In genomic region chr12:86274246-86274645, GRCm38 (mm10) we compare ENCODE assay signal across 25 mouse cellular contexts. TPM values are rescaled to one million over a fixed set of nuclear protein-coding genes. Genes with fewer than 3 reads are reported as not detected.
A peak's percentile ranks its signal among the peaks of the same experiment; 100 is the strongest.
DNase-seq lines count a peak whose midpoint lies in the region; ATAC-seq and TF ChIP-seq lines count a peak whose summit lies in the region.
"Had no signal": no experiment of that assay in that cellular context is flagged by ENCODE, and none has a peak within 500 bp of the region (broad histone marks: within the 10 kb centered on the region; RNA-seq: fewer than 3 reads in every experiment).

No protein-coding gene starts in this region.

- H3K9ac ChIP-seq in midbrain, embryonic 13.5 days (replicated peaks) = no peak overlapping the region
- no peak overlapping the region for H3K9ac ChIP-seq in midbrain, embryonic 14.5 days (replicated peaks; ENCODE audit: low read length)
- no peak overlapping the region for H3K9ac ChIP-seq in intestine, embryonic 15.5 days
- H3K9ac ChIP-seq: embryonic facial prominence, embryonic 12.5 days; embryonic facial prominence, embryonic 15.5 days; forebrain, postnatal 0 days; heart, embryonic 13.5 days; hindbrain, embryonic 14.5 days had no signal

- TF ChIP-seq CTCF in olfactory bulb, adult 2 months (IDR thresholded peaks at IDR 0.05; ENCODE audit: insufficient read depth, low read depth, low read length) = no peak

- TF ChIP-seq POLR2A in olfactory bulb, adult 2 months (IDR thresholded peaks at IDR 0.05; ENCODE audit: insufficient read depth, low read depth, low read length) = no peak

- H3K4me2 ChIP-seq in midbrain, embryonic 13.5 days (replicated peaks) = no peak overlapping the region
- H3K4me2 ChIP-seq in midbrain, embryonic 14.5 days (ENCODE audit: low read length) = no peak overlapping the region
- no peak overlapping the region for H3K4me2 ChIP-seq in intestine, embryonic 15.5 days (replicated peaks)
- H3K4me2 ChIP-seq: embryonic facial prominence, embryonic 12.5 days; embryonic facial prominence, embryonic 15.5 days; heart, embryonic 13.5 days; hindbrain, embryonic 14.5 days had no signal

- DNase-seq in midbrain, embryonic 14.5 days = no peak
- no peak for DNase-seq in layer of hippocampus, postnatal 25 days (ENCODE audit: extremely low spot score in 1 of 2, low spot score in 1 of 2)
- no peak for DNase-seq in ovary, postnatal 10 days (ENCODE audit: low spot score)
- DNase-seq: adrenal gland, adult 2 months; adrenal gland, postnatal 25 days; cerebellum, adult 11 months; cerebellum, adult 2 months; cerebellum, adult 9-11 months; cerebellum, postnatal 25 days; forebrain, postnatal 0 days; gastrocnemius, adult 2 months; gastrocnemius, postnatal 14 days; heart, adult 18-20 months; heart, postnatal 14 days; heart, postnatal 4 days had no signal

- WGBS in midbrain, embryonic 13.5 days = 64% methylated on average over 2 of the region's 2 CpGs
- 63% methylated on average over 2 of the region's 2 CpGs for WGBS in midbrain, embryonic 14.5 days
- whole genome bisulfite sequencing in intestine, embryonic 15.5 days = 39% methylated on average over 2 of the region's 2 CpGs
- 33% methylated on average over 2 of the region's 2 CpGs for WGBS in olfactory bulb, adult 2 months

- H3K27ac ChIP-seq in midbrain, embryonic 13.5 days = 0 out of 2 replicates have a peak overlapping the region, but pooled peaks have one; percentile 36
- H3K27ac ChIP-seq in midbrain, embryonic 14.5 days (replicated peaks; ENCODE audit: low read depth, low read length) = no peak overlapping the region
- H3K27ac ChIP-seq in intestine, embryonic 15.5 days = no peak overlapping the region
- peak overlapping the region; percentile 33; the same call in 1 of the 2 replicates for H3K27ac ChIP-seq in olfactory bulb, adult 2 months (ENCODE audit: insufficient read depth, low read depth, low read length)
- H3K27ac ChIP-seq: embryonic facial prominence, embryonic 12.5 days; embryonic facial prominence, embryonic 15.5 days; gastrocnemius, adult 2 months; heart, embryonic 13.5 days; hindbrain, embryonic 14.5 days; hindbrain, postnatal 0 days had no signal

- no peaks in the 10 kb centered on the region; the same call in 1 of the 2 replicates for H3K27me3 ChIP-seq in midbrain, embryonic 13.5 days
- H3K27me3 ChIP-seq in midbrain, embryonic 14.5 days (ENCODE audit: control insufficient read depth, insufficient read depth, low read length) = no peaks in the 10 kb centered on the region
- no peaks in the 10 kb centered on the region for H3K27me3 ChIP-seq in intestine, embryonic 15.5 days (replicated peaks)
- H3K27me3 ChIP-seq: embryonic facial prominence, embryonic 12.5 days; embryonic facial prominence, embryonic 15.5 days; heart, embryonic 13.5 days had no signal

- H3K4me3 ChIP-seq in midbrain, embryonic 13.5 days (replicated peaks) = no peak overlapping the region
- no peak overlapping the region for H3K4me3 ChIP-seq in midbrain, embryonic 14.5 days (replicated peaks; ENCODE audit: low read depth, low read length)
- no peak overlapping the region for H3K4me3 ChIP-seq in intestine, embryonic 15.5 days (replicated peaks)
- H3K4me3 ChIP-seq in olfactory bulb, adult 2 months (ENCODE audit: insufficient read depth, low read depth, low read length) = no peak overlapping the region
- H3K4me3 ChIP-seq: embryonic facial prominence, embryonic 12.5 days; embryonic facial prominence, embryonic 15.5 days; gastrocnemius, adult 2 months; heart, embryonic 13.5 days had no signal

- no peaks in the 10 kb centered on the region for H3K9me3 ChIP-seq in midbrain, embryonic 13.5 days
- H3K9me3 ChIP-seq in midbrain, embryonic 14.5 days (ENCODE audit: control insufficient read depth, low read length) = no peaks in the 10 kb centered on the region
- H3K9me3 ChIP-seq in intestine, embryonic 15.5 days = no peaks in the 10 kb centered on the region
- H3K9me3 ChIP-seq: embryonic facial prominence, embryonic 12.5 days; embryonic facial prominence, embryonic 15.5 days; heart, embryonic 13.5 days had no signal

- no peak for ATAC-seq in midbrain, embryonic 13.5 days
- no peak for ATAC-seq in midbrain, embryonic 14.5 days (ENCODE audit: low FRiP score, low TSS enrichment)
- ATAC-seq in intestine, embryonic 15.5 days = peak; percentile 55
- ATAC-seq: CD4-positive, CD25-positive, alpha-beta regulatory T cell, adult 4 months; forebrain, embryonic 14.5 days; forebrain, postnatal 0 days; hindbrain, postnatal 0 days had no signal

- peaks cover 41% of the 10 kb centered on the region for H3K4me1 ChIP-seq in midbrain, embryonic 13.5 days (replicated peaks)
- H3K4me1 ChIP-seq in midbrain, embryonic 14.5 days (ENCODE audit: control insufficient read depth, insufficient read depth, low read length) = peaks cover 17% of the 10 kb centered on the region
- H3K4me1 ChIP-seq in intestine, embryonic 15.5 days (replicated peaks) = peaks cover 7% of the 10 kb centered on the region
- H3K4me1 ChIP-seq in olfactory bulb, adult 2 months (ENCODE audit: control insufficient read depth, insufficient read depth, low read length) = peaks cover 27% of the 10 kb centered on the region
- H3K4me1 ChIP-seq: embryonic facial prominence, embryonic 12.5 days; embryonic facial prominence, embryonic 15.5 days had no signal

- peaks cover 40% of the 10 kb centered on the region for H3K36me3 ChIP-seq in midbrain, embryonic 13.5 days
- peaks cover 21% of the 10 kb centered on the region for H3K36me3 ChIP-seq in midbrain, embryonic 14.5 days (ENCODE audit: control insufficient read depth, insufficient read depth, low read length)
- H3K36me3 ChIP-seq in intestine, embryonic 15.5 days = no peaks in the 10 kb centered on the region

RNA-seq across cellular contexts. Expression of gene Gpatch2l, which starts 32.6 kb away (rescaled TPM):
- polyA plus RNA-seq in midbrain, embryonic 13.5 days (2015; fragmentation: Nextera tagmentation; extraction: Ambion mirVana) = 26.7 and 27.2 TPM in 2 replicates
- polyA plus RNA-seq in midbrain, embryonic 14.5 days (2014; fragmentation: Nextera tagmentation; extraction: Ambion mirVana) = 23.1 and 31.2 TPM in 2 replicates
- polyA plus RNA-seq in intestine, embryonic 15.5 days (2015; fragmentation: Nextera tagmentation; extraction: Ambion mirVana) = 10.7 and 11.5 TPM in 2 replicates
- not detected in 2 replicates for polyA plus RNA-seq in olfactory bulb, adult 2 months (2012; ENCODE audit: insufficient read depth, insufficient read length, low replicate concordance, missing spikeins)
- 10 to 100 TPM; 31.5 to 34.7 TPM for total RNA-seq in layer of hippocampus, postnatal 25 days (2021)

Comparison
In these comparisons a context has a peak if more than half of its experiments do, and no peak if none do; other contexts are left out.
1. H3K27ac ChIP-seq: peak in midbrain, embryonic 13.5 days (single experiment) and olfactory bulb, adult 2 months (single experiment); none in midbrain, embryonic 14.5 days (single experiment) and intestine, embryonic 15.5 days (single experiment).